Mouse (Mus musculus): ENCODE measurements at regions not wholly inside any gene's neighbourhood (a gene's known extent, or its start where the extent isn't known, plus 50 kb on each side); places are given as distances from the start of the nearest gene placed in this dataset.
A peak's percentile ranks its signal among the peaks of the same experiment; 100 is the strongest.

DNA sequence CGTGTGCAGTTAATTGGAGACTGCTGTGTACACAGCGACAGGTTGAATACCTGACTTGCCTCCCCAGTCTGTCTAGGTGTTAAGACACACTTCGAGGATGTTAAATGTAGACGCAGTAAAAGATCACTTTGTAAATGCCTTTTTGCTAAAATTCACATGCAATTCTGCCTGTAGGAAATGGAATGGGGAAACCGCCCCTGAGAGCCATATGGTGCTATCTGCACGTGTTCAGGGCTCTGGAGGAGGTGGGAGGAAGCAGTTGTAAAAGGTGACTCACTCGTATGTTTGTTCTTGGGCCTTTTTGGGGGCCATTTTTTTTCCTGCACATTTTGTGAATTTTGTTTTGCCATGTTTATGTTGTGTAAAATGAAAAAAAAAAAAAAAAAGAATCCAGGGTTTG is 159.6 kb upstream of the Gjb5 start:
- DNase-seq (ENCODE audit: low spot score) = no peak

DNA sequence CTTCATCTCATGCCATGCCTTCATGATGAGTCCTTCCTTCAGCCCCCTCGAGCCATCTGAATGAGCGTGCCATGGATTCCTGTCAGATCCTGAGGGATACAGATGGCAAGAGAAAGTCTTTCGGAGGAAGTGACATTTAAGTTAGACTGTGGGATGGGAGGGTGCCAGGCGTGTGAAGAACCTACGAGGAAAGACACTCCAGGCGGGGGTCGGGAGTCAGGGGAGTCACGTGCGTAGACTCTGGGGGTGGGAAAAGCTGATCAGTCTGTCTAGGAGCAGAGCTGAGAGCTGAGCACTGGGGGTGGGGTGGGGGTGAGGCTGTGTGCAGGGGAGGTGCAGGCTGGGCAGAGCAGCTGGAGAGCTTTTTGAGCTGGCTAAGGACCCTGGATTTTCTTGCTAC is 152.0 kb upstream of the Gjb5 start:
- no peak for DNase-seq (ENCODE audit: low spot score)

DNA sequence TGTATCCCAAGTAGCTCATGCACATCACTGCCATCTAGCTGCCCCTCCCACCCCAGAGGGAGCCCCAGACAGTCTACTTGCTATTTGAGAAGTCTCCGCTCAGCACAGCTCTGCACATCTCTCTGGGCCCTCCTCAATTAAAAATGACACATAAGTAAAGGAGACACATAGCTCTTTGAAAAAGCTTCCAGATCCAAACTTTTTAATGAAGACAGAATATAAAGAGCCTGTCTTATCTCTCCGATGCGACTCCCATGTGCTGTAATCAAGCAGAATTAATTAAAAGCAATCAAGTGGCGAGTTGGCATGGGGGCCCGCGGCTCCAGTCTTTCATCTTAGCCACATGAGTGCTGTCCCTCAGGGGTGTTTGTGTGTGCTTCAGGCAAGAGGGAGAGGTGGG is 144.6 kb upstream of the Gjb5 start:
- DNase-seq (ENCODE audit: low spot score) = no peak

DNA sequence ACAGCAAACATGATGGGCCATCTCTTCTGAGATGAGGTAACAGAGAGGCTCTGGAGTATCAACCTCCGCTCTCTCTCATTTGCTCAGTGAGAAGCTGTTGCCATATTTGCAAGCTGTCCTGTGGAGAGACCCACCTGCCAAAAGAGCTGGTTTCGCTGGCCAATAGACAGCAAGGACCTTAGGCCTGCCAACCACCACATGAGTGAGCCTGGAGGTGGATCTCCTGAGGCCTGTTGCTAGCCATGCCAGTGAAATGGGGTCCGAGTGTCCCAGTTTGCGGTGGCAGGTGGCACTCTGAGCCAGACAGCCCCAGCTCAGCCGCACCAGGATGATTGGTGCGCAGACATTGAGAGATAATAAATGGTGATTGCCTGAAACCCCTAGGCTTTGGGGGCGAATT is 143.9 kb upstream of the Gjb5 start:
- DNase-seq (ENCODE audit: low spot score) = no peak

DNA sequence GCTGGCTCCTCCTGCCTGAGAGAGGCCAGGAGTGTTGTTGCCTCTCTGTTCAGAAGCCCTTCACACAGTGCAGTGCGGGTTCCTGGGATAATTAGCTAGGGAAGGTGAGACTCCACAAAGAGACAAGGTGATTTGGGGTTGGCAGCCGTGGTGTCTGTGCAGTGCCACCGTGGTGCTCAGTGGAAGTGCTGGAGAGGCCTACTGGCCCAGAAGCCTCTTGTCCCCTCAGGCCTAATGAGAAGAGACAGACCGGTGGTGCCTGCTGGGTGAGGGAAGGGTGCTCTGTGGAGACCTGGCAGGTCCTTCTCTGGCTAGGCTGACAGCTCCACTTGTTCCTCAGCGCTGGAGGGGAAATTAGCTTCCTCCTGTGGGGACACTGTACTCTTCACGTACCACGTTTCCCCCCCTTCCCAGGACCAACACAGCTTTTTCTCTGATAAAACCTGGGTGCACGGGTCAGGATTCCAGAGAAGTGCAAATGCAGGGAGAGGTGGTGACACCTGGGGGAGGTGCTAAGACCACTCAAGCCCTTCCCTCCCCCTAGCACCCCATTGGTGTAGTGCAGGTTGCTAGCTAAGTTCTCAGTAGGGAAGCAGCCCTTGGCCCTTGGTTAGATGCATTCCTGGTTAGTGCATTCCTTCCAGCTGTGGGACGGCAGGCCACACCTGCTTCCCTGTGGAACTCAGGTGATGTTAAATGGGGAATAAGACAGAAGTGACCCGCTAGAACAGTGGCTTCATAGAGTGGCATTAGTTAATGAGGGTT is 129.2 kb upstream of the Gjb5 start:
- DNase-seq (ENCODE audit: low spot score) = no peak

DNA sequence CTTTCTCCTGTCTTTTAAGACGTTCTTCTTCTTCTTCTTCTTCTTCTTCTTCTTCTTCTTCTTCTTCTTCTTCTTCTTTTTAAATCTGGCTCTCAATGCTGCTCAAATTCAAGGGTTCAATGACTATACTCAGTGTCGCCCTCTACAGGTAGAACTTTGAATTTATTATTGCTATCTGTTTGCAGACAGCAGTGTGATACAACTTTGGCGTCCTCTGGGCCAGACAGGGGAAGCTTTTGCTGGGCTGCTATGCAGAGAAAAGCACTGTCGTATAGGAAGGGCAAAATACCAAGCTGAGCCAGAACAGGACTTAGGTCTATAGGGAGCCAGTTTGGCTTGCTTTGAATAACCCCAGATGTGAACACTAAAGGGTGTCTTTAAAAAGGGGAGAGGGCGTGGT is 127.3 kb upstream of the Gjb5 start:
- DNase-seq (ENCODE audit: low spot score) = no peak

DNA sequence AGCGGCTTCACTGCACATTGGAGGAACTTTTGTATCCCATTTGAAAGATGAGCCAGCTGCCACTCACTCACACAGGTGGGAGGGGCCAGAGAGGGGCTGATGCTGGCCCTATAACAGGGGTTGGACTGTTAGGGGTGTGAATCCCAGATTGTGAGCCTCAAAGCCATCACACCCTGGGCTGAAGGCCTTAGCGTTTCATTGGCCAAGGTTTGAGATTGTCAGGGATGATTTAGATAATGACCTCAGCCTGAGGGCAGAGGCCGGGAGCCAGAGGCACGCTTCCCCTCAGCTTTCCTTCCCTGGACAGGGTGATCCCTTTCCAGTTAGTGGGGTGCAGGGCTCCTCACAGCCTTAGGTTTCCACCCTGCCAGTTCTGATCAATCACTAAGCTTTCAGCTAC is 124.5 kb upstream of the Gjb5 start:
- DNase-seq (ENCODE audit: low spot score) = no peak

DNA sequence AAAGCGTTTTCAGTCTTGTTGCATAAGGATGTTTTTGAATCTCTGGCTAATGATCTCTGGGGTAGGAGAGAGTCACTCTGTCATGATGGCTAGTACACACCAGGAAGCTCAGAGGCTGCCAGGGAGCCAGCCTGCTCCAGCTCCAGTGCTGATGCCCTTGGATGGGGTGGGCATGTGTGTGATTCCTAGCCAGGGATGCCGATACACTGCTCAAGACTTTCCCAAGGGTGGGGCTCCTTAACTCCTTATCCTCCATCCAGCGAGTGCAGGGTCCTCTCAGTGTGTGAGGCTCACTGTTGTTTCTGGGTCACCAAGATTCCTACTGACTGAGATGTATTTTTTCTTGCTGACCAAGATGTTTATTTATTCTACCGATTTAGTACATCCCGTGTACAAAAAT is 122.4 kb upstream of the Gjb5 start:
- DNase-seq (ENCODE audit: low spot score) = no peak

DNA sequence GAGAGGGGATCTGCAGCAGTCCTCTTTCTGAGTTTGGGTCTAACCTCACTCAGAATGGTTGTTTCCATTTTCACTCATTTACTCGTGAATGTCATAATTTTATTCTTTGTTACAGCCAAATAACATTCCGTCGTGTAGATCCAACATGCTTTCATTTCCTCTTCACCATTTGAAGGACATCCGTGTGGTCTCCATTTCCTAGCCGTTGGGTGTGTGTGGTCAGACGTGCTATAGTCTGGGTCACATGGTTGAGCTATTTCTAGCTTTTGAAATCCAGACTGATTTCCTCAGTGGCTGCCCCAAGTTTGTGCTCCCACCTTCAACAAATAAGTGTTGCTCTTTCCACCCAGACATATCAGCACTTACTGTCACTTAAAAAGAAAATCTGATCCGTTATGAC is 111.9 kb upstream of the Gjb5 start:
- no peak for DNase-seq (ENCODE audit: low spot score)

DNA sequence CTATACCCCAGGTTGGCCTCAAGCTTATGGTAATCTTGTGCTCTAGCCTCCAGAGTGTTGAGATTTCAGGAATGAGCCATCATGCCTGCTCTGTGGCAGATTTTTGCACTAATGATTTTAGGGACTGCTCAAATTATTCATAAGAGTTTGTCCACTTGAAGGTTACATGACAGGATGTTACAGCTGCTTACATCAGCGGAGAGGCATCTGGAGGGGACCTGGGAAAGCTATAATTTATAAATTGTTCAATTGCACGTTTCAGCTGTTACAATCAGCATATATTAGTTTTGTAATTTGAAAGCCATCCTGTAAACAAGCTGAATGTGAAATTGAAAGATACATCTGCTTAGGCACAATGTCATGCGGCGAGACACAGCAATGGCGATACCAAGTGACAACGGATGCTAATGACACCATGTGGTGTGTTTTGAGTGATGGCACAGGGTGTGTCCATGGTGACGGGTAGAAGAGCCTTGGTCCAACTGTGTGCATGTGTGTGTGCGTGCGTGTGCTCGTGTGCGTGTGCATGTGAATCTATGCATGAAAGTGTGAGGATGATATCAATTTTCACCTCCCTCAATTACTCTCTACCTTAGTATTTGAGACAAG is 96.6 kb upstream of the Gjb5 start:
- no peak for DNase-seq (ENCODE audit: low spot score)

DNA sequence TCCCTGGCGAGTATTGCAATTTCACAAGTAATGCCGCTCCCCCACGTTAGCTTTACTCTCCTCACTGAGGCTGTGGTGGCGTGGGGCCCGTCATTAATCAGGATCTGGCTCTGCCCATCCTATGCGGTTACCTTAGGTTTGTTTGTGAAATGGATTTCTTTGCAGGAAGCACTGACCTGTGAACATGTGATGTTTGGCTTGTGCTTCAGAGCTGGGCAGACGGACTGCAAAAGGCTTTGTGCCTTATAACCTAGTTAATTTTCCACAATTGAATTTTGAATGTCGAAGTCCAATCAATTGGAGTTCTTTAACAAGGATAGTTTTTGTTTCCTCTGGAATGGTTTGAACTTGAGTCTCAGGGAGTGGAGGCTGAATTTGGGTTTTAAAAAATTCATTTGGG is 94.1 kb upstream of the Gjb5 start:
- DNase-seq (ENCODE audit: low spot score) = no peak

DNA sequence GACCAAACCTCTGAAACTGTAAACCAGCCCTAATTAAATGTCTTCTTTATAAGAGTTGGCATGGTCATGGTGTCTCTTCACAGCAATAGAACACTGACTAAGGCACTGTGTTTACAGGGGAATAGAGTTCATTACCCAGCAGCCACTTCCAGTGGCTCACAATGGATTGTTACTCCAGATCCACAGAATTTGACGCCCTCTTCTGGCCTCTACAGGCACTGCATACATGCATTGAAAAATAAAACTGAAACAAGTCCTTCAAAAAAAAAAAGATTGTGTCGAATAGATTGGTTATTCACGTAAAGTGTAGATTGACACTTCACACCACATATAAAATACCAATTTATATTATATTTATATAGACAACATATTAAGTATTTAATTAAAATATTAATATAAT is 87.3 kb upstream of the Gjb5 start:
- DNase-seq (ENCODE audit: low spot score) = no peak

DNA sequence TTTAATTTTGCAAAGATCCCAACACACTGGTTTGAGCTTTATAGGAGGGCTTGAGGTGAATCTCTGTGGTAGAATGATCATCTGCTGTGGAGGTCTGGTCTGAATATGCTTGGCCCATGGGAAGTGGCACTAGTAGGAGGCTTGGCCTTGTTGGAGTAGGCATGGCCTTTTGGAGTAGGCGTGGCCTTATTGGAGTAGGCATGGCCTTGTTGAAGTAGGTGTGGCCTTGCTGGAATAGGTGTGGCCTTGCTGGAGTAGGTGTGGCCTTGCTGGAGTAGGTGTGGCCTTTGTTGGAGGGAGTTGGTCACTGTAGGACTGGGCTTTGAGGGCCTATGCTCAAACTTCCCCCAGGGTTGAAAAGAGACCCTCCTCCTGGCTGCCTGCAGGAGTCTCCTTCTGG is 86.1 kb upstream of the Gjb5 start:
- no peak for DNase-seq (ENCODE audit: low spot score)

DNA sequence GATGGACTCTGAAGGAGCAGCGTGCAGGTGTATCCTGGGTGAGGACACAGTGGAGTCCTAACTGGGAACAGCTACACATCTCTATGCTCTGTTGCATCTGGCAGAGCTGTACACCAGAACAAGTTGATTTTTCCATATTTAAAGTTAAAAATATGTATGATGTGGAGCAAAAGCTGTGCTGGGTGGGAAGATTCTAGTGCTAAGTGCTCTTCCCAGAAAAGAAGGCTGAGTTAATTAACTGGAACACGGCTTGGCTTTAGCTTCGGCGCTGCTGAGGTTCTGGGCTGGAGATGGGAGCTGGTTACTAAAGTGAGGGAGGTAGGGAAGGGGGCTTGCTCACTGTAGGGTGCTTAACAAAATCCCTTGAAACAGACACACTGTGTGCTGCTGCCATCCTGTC is 84.0 kb upstream of the Gjb5 start:
- no peak for DNase-seq (ENCODE audit: low spot score)

DNA sequence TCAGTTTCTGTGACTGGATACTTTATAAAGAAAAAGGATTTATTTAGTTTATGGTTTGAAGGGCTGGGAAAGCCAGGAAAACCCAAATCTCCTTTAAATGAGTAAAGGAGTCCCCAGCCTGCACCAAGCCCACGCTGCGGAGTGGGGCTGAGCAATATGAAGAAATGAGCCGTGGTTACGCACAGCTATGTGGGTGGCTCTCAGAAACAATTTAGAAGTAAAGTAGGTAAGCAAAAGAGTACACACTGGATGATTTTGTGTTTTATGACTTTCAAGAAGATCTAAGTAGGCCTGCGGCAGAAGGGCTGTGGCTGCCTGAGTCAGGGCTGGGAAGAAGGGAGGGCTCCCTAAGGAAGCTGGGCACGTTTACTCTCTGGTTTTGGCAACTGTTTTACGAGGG is 82.6 kb upstream of the Gjb5 start:
- DNase-seq (ENCODE audit: low spot score) = no peak

DNA sequence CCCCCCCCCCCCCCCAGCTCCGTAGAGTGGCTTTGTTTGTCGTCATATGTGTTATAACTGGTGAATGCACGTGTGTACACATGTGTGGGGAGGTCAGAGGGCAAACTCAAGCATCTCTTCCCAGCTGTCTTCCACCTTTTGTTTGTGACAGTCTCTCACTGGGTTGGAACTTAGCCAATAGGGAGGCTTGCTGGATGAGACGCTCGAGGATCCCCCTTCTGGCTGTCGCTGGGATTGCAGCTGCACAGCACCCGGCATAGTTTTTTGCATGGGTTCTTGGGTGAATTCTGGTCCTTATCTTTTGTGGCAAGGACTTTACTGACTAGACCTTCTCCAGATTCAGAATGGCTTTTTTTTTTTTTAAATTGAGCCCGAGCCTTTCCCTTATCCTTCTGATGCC is 77.1 kb upstream of the Gjb5 start:
- DNase-seq (ENCODE audit: low spot score) = peak; percentile 53

DNA sequence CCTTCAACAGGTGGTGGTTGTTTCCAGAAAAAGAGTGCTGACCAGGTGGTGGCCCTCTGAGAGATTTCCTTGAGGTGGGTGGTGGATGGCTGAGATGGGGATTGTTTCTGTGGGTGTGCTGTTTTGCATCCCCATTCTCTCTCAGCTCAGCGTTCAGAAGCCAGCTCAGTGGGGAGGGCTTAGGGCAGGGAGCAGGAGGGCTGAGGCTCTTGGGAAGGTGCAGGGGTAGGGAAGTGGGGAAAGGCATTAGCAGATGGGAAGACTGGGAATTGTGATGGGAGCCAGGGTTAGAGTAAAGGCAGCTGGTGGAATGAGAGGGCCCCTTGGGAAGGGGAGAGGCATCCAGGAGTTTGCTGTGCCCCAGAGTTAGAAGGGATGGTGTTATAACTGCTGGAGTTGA is 72.3 kb upstream of the Gjb5 start:
- no peak for DNase-seq (ENCODE audit: low spot score)

DNA sequence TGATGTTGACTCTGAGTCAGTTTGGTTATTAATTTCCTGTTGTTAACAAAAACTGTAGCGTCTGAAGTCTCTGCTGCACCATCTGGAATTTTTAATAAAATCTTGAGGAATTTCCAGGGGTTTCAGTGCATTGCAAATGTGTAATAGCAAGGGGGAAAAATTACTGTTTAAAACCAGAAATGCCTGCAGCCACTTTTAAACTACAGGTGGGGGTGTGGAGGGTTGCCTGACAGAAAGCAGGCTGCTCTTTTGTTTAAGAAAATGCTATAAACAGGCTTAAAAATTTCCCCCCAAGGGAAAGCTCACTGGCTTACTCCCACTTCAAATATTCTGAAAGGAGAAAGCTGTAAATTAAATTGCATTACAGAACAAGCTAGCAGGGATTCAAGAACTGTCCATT is 71.8 kb upstream of the Gjb5 start:
- no peak for DNase-seq (ENCODE audit: low spot score)

DNA sequence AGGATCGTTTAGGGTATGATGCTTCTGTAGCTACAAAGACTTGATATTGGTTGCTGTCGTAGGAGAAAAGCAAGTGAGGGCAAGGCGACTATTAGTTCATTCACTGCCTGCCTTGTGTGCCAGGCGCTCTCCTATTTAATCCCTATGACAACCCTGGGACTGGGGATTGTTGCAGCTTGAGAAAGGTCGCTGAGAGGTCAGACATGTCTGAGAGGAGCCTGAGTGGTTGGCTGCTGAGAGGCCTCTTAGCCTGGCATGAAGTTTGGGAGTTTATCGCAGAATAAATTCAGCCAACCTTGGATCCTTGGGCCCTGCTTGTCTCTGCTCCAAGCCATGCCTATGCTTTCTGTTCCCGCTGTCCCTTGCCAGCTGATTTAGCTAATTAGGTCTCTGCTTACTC is 65.9 kb upstream of the Gjb5 start:
- DNase-seq (ENCODE audit: low spot score) = no peak

DNA sequence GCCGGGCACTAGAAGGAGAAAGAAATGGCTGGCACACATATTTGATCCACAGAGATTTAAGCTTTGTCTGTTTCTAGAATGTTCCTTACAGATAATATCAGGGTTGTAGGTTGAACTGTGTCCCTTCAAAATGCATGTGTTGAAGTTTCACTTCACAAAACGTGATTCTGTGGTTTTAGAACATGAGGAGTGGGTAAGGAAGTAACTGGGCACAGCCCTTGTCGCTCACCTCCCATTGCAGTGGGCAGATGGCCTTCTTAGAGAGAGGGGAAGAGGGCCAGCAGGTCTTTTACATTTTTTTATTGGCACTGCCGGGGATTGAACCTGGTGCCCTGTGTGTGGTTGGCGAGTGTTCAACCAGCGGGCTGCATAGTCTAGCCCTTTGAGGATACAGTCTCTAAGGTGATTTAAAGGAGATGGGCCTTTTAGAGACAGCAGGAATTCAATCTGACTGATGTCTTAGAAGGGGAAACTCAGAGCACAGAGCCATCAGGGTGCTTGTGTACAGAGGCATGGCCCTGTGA is 64.0 kb upstream of the Gjb5 start:
- DNase-seq (ENCODE audit: low spot score) = no peak

DNA sequence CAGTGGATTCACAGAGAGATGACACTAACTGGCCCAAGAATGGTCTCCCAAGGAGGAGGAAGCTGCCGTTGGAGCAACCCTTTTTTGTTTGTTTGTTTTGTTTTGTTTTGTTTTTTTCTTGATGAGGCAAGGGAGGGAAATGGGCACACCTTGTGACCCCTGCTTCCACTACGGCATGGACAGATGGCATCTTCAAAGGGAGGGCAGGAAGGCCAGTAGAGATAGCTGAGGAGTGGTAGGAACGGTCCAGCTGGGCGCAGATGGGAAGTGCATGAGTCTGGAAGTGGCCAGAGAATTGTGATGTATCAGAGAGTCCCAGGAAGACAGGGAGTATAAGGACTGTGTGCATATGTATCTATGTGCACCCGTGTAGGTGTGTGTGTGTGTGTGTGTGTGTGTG is 63.1 kb upstream of the Gjb5 start:
- no peak for DNase-seq (ENCODE audit: low spot score)

DNA sequence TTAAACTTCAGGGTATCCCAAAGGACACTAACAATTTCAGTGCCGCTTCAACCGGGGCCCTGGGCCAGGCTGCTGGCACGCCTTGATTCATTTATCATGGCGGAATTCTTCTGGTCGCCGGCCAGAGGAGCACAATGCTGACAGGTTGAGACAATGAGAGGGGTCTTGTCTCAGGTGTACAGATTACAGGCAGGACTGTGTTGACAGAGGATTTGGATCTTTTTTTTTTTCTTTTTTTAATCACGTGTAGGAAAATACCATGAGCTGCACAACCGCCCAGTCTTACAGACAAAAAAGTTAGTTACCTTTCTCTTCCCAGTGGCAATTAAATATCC is 61.8 kb upstream of the Gjb5 start:
- no peak for DNase-seq (ENCODE audit: low spot score)

DNA sequence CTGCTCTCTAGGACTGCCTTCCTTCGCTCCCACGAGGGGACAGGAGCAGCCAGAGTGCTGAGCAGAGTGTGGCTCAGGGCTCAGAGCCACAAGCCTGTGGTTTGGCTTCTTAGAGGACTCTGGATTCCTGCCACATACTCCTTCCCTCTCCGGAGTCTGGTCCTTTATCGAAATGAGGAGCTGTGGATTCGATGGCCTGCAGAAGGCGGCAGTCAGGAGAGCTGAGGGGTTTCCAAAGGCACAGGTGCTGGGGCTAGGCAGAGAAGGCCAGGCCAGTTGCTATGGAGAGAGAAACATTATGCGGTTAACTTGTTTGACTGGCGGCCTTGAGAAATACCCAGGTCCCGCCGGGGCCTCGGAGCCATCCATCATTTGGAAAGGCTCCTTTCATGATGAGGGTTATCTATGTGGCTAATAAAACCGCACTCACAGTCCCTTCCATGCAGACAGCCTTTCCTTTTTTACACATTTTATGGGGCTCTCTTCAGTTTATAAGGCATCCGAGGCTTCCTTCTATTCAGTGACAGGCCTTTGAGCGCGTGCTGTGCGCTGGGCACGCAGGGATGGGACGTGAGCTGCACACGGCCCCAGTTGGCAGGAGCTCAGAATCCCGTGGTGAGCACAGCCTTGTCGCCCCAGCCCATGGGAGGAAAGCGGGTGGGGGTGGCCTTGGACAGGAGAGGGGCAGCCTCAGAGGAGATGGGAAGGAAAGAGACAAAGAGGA is 61.2 kb upstream of the Gjb5 start:
- peak; percentile 25 for DNase-seq (ENCODE audit: low spot score)

DNA sequence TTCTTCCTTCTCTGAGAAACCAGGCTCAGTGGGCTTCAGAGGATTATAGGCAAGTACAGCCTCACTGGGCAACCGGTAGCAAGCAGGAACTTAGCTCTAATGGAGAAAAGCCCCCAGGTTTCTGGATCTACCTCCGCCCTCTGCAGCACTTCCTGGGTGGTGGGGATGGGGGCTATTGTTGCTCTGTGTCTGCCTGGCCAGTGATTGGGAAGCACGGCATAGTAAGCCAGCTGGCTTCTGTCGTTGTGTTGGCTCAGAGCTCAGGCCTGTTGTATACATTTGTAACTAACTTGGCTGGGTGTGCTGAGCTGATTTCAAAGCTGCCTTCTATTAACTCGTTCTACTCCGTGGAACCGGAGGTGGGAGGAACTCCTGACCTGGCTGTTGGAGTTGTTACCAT is 58.9 kb upstream of the Gjb5 start:
- peak; percentile 18 for DNase-seq (ENCODE audit: low spot score)

All from urinary bladder, postnatal 14 days (tissue).